Mouse (Mus musculus): Measurements from ENCODE around the gene Tmprss12. TPM values are rescaled to one million over a fixed set of nuclear protein-coding genes. Genes with fewer than 3 reads are reported as not detected.

The Tmprss12 gene
- polyA plus RNA-seq, 1 experiment from 2014 or later, result not detected

Other genes with a start within 250 kb of the Tmprss12 start
- 27.9 and 28.3 TPM in 2 replicates for gene Dip2b, start 242.2 kb upstream of the Tmprss12 start, polyA plus RNA-seq (2014; fragmentation: Nextera tagmentation; extraction: Ambion mirVana)
- gene Atf1, start 53.0 kb upstream of the Tmprss12 start, polyA plus RNA-seq (2014; fragmentation: Nextera tagmentation; extraction: Ambion mirVana), result 43.3 and 45.5 TPM in 2 replicates
- 3.2 and 3.9 TPM in 2 replicates for gene Mettl7a1, start 23.3 kb downstream of the Tmprss12 start, polyA plus RNA-seq (2014; fragmentation: Nextera tagmentation; extraction: Ambion mirVana)
- gene Mettl7a3, start 54.1 kb downstream of the Tmprss12 start, polyA plus RNA-seq (2014; fragmentation: Nextera tagmentation; extraction: Ambion mirVana), result not detected in 2 replicates
- not detected in 2 replicates for gene Methig1, start 72.3 kb downstream of the Tmprss12 start, polyA plus RNA-seq (2014; fragmentation: Nextera tagmentation; extraction: Ambion mirVana)
- not detected in 2 replicates for gene Mettl7a2, start 72.4 kb downstream of the Tmprss12 start, polyA plus RNA-seq (2014; fragmentation: Nextera tagmentation; extraction: Ambion mirVana)
- not detected in 2 replicates for gene Higd1c, start 83.7 kb downstream of the Tmprss12 start, polyA plus RNA-seq (2014; fragmentation: Nextera tagmentation; extraction: Ambion mirVana)
- gene Gm5475, start 141.3 kb downstream of the Tmprss12 start, polyA plus RNA-seq (2014; fragmentation: Nextera tagmentation; extraction: Ambion mirVana), result not detected in 2 replicates
- 18.0 and 23.2 TPM in 2 replicates for gene Slc11a2, start 144.2 kb downstream of the Tmprss12 start, polyA plus RNA-seq (2014; fragmentation: Nextera tagmentation; extraction: Ambion mirVana)
- 41.3 and 46.6 TPM in 2 replicates for gene Letmd1, start 188.2 kb downstream of the Tmprss12 start, polyA plus RNA-seq (2014; fragmentation: Nextera tagmentation; extraction: Ambion mirVana)
- 26.3 and 26.4 TPM in 2 replicates for gene Csrnp2, start 214.7 kb downstream of the Tmprss12 start, polyA plus RNA-seq (2014; fragmentation: Nextera tagmentation; extraction: Ambion mirVana)